Mouse (Mus musculus) spleen, postnatal 14 days (tissue): Measurements from ENCODE around the gene Fthl17c.
A peak's percentile ranks its signal among the peaks of the same experiment; 100 is the strongest.
"Not testable (repeated sequence)": the region's sequence is repeated elsewhere in the genome, so short reads cannot be mapped to it uniquely, and the experiment has no call there.

ENCODE experiments used
- DNase-seq, 2 experiments: peaks; one replicate each; pipeline ENCODE4 v3.0.0; 2021 to 2022; ENCODE audit warnings: low spot score in 2 of 2

Fthl17c gene

GRCm38 (mm10) chrX:8976459-8976858 is at the start of gene Fthl17c:
Gene Fthl17c (minus strand): TSS chrX:8976559.
- DNase-seq: not testable (repeated sequence)

GRCm38 (mm10) chrX:9019481-9019880 is 43.1 kb upstream of the Fthl17c start:
- DNase-seq: no peak

GRCm38 (mm10) chrX:9016079-9016478 is 39.7 kb upstream of the Fthl17c start:
- no peak for DNase-seq

GRCm38 (mm10) chrX:8986655-8987054 is 10.3 kb upstream of the Fthl17c start, which contains the start of gene Fthl17d:
Gene Fthl17d (minus strand): TSS chrX:8986755.
- DNase-seq: not testable (repeated sequence)

- DNase-seq: not testable (repeated sequence)
These were observed 11.7 kb downstream of the Fthl17c start for GRCm38 (mm10) chrX:8964618-8965017.

- not testable (repeated sequence) for DNase-seq
These were observed 13.5 kb downstream of the Fthl17c start, which contains the start of gene Fthl17b for GRCm38 (mm10) chrX:8962875-8963274. Gene Fthl17b (minus strand): TSS chrX:8962975.

GRCm38 (mm10) chrX:8948130-8948805 is 28.1 kb downstream of the Fthl17c start:
- DNase-seq: peak in 1 of 2 experiments; percentile 21

GRCm38 (mm10) chrX:8944041-8944440 is 32.3 kb downstream of the Fthl17c start:
- no peak for DNase-seq

- DNase-seq: no peak
These were observed 49.1 kb downstream of the Fthl17c start for GRCm38 (mm10) chrX:8927308-8927707.
